Mouse (Mus musculus): ENCODE data around the gene Cutal. TPM values are rescaled to one million over a fixed set of nuclear protein-coding genes. Genes with fewer than 3 reads are reported as not detected.

Gene Cutal
- total RNA-seq, 1 experiment from 2014 or later: not detected

DNA sequence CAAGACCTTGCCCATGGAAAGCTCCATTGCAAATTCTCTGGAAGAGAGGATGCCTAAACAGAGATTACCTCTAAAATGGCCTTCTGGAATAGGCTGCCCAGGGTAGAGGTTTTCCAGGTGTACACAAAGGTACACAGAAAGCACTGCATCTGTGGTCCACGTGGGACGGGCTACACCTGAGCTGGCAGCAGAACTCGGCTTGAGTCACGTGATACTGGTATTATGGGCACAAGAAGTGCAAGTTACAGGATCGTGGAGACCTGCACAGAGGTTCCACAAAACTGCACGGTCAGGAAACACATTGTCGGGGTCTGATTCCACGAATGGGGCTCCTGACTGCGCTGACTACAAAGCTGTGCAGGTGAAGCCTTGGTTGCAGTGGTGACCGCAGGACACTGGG, 5.9 kb downstream of the Cutal start:
- ATAC-seq (ENCODE audit: extremely low read depth, insufficient number of reproducible peaks, low FRiP score, poor library complexity, severe bottlenecking): no peak

- ATAC-seq (ENCODE audit: extremely low read depth, insufficient number of reproducible peaks, low FRiP score, poor library complexity, severe bottlenecking): no peak
These were observed 8.6 kb downstream of the Cutal start for GRCm38 (mm10) chr2:34882757-34883156.

- no peak for ATAC-seq (ENCODE audit: extremely low read depth, insufficient number of reproducible peaks, low FRiP score, poor library complexity, severe bottlenecking)
These were observed 9.0 kb downstream of the Cutal start for GRCm38 (mm10) chr2:34883190-34883589.

DNA sequence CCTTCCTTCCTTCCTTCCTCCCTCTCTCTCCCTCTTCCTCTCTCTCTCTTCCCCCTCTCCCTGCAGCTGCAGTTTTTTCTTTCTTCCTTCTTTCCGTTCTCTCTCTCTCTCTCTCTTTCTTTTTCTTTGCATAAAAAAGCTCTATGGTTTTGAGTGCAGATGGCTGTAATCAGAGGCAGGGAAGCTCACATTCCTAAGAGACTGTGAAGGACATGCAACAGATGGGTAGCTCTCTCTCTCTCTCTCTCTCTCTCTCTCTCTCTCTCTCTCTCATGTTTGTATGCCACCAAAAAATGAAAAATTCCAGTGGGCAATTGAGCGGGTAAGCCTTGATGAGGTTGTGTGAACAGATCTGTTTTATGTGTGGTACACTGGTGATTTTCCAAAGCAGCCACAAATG, 10.0 kb downstream of the Cutal start:
- ATAC-seq (ENCODE audit: extremely low read depth, insufficient number of reproducible peaks, low FRiP score, poor library complexity, severe bottlenecking): no peak

DNA sequence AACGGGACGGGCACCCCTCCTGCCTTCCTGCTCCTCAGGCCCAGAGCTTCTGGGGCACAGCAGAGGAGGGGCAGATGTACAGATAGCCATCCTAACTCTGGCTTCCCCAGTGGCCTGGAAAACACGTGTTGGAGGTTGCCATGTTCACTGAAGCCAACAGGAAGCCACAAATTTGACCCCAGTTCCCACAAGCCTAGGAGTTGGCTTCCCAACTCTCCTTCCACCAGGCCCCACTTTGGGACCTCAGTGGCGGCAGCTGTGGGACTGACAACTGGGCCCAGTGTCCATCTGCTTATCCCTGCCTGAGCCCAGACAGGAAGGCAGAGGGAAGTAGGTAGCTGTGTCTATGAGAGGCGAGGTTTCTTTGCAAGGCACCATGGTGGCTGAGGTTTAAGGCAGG, 19.8 kb downstream of the Cutal start:
- no peak for ATAC-seq (ENCODE audit: extremely low read depth, insufficient number of reproducible peaks, low FRiP score, poor library complexity, severe bottlenecking)

GRCm38 (mm10) chr2:34895503-34896113, 21.4 kb downstream of the Cutal start:
- no peak for ATAC-seq (ENCODE audit: extremely low read depth, insufficient number of reproducible peaks, low FRiP score, poor library complexity, severe bottlenecking)

GRCm38 (mm10) chr2:34896821-34897460, 22.7 kb downstream of the Cutal start:
- no peak for ATAC-seq (ENCODE audit: extremely low read depth, insufficient number of reproducible peaks, low FRiP score, poor library complexity, severe bottlenecking)

DNA sequence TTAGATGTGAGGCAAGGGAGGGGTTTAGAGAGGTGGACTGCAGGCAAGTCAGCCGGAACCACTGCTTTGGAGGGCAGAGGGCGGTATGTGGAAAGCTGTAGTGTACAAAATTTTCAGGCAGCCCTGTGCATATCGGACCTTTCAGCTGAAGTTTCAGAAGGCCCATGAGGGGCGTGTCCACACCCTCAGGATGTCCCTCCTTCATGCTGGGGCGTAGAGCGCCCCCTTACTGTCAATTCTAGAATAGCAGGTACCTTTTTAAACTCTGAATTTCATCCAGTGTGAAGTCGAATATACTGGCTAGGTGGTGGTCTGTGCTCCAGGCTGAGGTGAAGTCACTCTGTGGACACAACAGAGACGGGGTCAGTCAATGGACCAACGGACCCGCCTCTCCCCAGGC, 23.6 kb downstream of the Cutal start:
- ATAC-seq (ENCODE audit: extremely low read depth, insufficient number of reproducible peaks, low FRiP score, poor library complexity, severe bottlenecking): peak; percentile 37; the same call in 1 of the 2 replicates

DNA sequence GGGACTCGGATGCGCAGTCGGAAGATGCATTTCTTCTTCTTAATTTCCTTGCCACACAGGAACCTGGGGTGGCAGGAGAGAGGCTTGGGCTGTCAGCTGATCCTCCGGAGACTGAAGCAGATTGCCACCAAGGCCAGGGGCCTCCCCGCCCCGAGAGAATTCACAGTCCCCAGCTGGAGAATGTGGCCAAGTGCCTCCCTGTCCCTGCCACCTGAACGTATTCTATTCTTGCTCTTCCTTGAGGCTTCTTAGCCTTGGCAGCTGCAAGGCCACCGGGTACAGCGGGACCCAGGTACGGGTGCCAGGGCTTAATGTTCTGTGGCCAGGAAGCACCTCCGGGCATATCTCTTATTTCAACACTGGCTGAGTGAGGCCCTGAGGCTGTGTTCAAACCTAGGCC, 25.5 kb downstream of the Cutal start:
- ATAC-seq (ENCODE audit: extremely low read depth, insufficient number of reproducible peaks, low FRiP score, poor library complexity, severe bottlenecking): no peak

DNA sequence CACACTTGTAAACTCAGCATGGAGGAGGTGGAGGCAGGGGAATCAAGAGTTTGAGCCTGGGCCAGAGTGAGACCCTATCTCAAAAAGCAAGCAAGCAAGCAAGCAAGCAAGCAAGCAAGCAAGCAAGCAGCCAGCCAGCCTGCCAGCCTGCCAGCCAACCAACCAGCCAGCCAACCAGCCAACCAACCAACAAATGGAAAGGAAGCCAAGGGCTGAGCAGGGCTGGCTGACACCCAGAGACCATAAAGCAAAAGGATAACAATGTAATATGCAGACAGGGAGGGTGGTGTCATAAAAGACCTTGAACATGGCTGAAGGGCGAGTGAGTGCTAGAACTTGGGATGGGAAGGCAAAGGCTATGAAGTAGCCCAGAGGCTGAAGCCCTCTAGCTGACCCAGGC, 26.2 kb downstream of the Cutal start:
- no peak for ATAC-seq (ENCODE audit: extremely low read depth, insufficient number of reproducible peaks, low FRiP score, poor library complexity, severe bottlenecking)

DNA sequence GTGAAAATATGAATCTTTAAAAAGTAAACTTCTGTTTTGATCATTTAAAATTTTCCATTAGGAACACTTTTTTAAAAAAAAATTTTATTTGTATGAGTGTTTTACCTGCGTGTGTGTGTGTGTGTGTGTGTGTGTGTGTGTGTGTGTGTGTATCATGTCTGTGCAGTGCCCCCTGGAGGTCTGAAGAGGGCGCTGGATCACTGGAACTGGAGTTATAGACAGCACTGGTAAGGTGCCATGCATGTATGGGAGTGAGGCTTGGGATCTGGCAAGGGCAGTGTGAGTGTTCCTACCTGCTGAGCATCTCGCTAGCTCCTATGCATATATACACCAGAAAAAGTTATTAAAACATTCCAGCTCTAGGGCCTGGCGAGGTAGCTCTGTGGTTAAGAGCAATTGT, 27.5 kb downstream of the Cutal start:
- no peak for ATAC-seq (ENCODE audit: extremely low read depth, insufficient number of reproducible peaks, low FRiP score, poor library complexity, severe bottlenecking)

DNA sequence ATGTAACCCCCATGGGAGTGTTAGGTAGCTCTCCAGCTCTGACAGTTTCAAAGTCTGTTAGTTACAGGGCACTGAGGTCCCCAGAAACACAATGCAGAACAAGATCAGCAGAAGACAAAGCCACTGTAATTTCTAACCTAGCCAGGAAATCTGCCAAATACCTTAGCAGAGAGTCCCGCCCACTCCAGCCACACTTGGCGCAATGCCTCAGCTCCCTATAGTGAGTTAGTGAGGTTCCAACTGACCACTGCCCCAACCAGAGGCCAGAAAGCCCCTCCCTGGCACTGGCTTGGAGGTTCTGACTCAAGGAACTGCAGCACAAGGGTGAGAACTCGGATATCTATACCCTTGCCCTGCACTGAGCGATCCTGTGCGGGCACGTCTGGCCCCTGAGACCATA, 28.5 kb downstream of the Cutal start:
- ATAC-seq (ENCODE audit: extremely low read depth, insufficient number of reproducible peaks, low FRiP score, poor library complexity, severe bottlenecking): no peak

DNA sequence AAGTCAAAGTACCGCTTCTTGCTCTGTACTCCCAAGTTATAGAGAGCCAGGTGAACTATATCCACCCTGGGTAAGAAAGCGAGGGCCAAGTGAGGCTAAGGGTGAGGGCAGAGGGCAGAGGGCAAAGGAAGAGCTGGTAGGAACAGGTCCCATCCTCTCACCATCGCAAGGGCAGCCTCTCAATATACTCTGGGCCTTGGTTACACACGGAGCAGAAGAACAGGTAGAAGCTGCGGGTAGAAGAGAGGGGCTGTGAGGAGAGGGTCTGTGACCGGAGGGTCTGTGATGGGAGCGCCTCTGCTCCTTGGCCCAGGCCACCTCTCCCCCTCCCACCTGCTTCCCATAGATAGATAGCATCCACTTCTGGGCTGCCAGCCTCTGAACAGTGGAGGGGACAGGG, 29.0 kb downstream of the Cutal start:
- no peak for ATAC-seq (ENCODE audit: extremely low read depth, insufficient number of reproducible peaks, low FRiP score, poor library complexity, severe bottlenecking)

DNA sequence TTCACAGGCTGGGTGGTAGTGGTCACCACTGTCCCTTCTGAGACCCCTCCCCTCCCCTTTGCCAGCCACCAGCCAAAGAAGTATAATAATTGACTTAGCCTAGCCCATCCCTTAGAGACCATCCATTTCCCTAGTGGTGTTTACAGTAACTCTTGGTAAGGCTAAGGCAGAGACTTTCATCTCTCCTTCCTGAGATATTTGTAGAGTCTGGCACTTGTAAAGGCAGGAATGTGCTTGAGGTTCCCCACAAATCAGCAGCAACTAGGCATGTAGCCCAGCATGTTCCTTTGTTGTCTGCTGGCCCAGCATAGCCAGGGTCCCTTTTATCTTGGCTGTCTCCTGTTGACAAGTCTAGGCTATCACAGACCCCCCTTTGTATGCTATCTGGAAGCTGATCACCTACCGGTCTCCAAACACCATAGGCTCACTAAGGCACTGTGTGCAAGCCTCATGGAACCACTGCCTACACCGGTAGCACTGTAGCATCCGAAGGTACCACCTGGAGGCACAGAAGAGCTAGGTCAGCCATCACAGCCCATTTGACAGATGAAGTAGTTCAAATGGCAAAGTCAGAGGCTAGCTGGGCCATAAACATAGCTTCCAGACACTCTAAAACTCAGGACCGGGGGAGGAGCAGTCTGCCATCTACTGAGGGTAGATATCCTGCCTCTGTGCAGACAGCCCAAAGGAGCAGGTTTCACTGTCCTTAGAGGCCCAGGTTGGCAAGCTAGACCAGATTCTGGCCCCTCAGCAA, 29.6 kb downstream of the Cutal start:
- no peak for ATAC-seq (ENCODE audit: extremely low read depth, insufficient number of reproducible peaks, low FRiP score, poor library complexity, severe bottlenecking)

GRCm38 (mm10) chr2:34904849-34905542, 30.8 kb downstream of the Cutal start:
- peak; percentile 86 for ATAC-seq (ENCODE audit: extremely low read depth, insufficient number of reproducible peaks, low FRiP score, poor library complexity, severe bottlenecking)

GRCm38 (mm10) chr2:34906426-34906825, 32.2 kb downstream of the Cutal start:
- no peak for ATAC-seq (ENCODE audit: extremely low read depth, insufficient number of reproducible peaks, low FRiP score, poor library complexity, severe bottlenecking)

DNA sequence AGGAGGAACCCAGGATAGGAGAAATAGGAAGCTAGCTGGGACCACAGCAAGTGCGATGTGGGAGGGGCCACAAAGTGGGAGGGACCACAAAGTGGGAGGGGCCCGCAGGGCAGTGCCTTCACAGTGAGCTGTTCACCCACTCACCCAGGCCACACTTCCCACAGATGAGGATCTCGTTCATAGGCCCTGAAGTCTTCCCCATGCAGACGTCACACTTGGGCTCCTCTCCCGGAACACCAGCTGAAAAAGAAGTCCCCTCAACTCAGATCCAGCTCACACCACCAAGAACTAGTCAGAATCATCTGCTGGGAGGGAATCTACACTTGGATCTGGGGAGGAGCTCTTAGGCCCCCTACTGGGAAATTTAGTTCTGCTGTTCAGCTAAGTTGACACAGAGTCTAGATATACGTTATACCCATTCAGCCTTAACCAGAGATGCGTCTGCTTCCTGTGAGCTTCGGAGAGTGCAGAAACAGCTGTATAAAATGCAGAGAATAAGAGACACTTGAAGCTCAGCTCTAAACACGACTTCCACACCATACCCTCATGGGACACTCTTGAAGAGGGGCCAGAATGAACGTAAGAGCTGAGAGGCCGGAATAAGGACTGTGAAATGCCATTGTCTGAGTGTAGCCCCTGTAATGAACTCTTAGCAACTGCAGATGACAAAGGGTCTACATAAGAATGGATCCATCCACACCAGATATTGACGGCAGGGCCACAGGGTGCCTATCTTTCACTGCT, 32.8 kb downstream of the Cutal start:
- 0 out of 2 replicates have a peak, but pooled peaks have one; percentile 6 for ATAC-seq (ENCODE audit: extremely low read depth, insufficient number of reproducible peaks, low FRiP score, poor library complexity, severe bottlenecking)

- no peak for ATAC-seq (ENCODE audit: extremely low read depth, insufficient number of reproducible peaks, low FRiP score, poor library complexity, severe bottlenecking)
These were observed 35.5 kb downstream of the Cutal start for GRCm38 (mm10) chr2:34909719-34910118.

DNA sequence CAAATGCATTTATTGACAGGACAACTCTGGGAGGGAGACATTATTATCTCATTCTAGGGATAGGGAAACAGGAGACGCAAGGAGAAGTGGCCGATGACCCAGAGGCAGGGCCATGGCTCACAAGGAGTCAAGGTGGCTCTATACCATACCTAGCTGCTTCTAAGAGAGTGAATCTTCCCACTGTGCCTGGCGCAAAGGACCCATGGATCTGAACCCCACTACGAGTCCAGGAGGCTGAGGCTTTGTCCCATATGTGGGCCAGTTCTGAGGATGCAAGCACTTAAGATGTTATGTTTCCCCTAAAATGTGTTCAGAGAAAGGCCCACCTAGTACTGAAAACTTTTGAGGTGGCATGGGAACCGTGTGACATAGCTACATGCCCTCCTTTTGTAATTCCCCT, 37.7 kb downstream of the Cutal start:
- ATAC-seq (ENCODE audit: extremely low read depth, insufficient number of reproducible peaks, low FRiP score, poor library complexity, severe bottlenecking): no peak

All from neutrophil, adult 5-6 weeks (primary cell).